Mouse (Mus musculus): ENCODE results near the gene Pllp. TPM values are rescaled to one million over a fixed set of nuclear protein-coding genes. Genes with fewer than 3 reads are reported as not detected.

The Pllp gene
- polyA plus RNA-seq (2017; shearing (Covaris generic)): 0.35 TPM

DNA sequence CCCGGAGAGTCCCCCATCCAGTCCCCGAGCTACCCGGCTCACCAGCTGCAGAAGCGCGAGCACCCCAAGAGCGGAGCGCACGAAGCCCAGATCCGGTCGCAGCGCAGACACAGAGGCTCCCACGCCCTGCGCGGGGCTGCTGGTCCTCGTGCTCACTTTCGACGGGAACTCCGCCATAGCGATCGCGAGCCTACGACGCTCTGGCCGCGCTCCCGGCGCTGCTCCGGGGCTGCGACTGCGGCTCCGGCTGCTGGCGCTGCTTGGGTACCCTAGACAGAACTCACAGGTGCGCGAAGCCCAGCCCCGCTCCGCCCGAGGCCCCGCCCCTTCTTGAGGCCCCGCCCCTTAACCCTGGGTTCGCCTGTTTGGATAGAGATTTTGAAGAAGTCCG, at the start of gene Pllp:
Gene Pllp (minus strand): TSS at position 285 of the 391 bp plus-strand sequence.

DNA sequence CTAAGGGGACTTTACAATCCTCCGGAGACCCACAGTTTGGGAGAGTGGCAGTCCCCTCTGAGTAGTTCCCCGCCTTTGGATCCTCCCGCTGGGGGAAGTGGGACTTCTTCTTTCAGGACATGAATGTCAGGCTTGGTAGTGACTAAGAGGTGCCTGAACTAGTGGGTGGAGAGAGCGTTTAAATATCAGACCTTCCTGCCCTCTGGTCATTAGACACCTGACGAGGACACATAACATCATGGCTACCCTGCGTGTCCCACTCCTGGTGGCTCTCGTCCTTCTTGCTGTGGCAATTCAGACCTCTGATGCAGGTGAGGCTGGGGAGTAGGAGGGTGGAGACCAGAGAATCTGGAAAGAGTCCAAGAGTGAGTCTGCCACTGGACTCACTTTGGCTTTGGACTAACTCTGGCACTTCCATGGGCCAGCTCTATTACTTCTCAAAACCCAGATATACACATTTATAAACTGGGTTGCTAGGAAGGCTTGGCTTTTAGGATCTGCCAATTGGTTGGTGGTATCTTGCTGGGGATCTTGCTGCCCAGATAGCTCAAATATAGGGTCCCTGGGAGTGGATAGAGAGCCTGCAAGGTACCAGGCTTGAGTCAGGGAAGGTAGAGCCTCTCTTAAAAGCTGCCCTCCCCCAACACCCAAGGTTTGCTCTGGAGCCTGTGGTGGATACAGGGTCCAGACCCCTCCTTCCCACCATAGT, 49.6 kb upstream of the Pllp start, which contains the start of gene Ccl22:
Gene Ccl22 (plus strand): TSS at position 115 of the 709 bp plus-strand sequence.

DNA sequence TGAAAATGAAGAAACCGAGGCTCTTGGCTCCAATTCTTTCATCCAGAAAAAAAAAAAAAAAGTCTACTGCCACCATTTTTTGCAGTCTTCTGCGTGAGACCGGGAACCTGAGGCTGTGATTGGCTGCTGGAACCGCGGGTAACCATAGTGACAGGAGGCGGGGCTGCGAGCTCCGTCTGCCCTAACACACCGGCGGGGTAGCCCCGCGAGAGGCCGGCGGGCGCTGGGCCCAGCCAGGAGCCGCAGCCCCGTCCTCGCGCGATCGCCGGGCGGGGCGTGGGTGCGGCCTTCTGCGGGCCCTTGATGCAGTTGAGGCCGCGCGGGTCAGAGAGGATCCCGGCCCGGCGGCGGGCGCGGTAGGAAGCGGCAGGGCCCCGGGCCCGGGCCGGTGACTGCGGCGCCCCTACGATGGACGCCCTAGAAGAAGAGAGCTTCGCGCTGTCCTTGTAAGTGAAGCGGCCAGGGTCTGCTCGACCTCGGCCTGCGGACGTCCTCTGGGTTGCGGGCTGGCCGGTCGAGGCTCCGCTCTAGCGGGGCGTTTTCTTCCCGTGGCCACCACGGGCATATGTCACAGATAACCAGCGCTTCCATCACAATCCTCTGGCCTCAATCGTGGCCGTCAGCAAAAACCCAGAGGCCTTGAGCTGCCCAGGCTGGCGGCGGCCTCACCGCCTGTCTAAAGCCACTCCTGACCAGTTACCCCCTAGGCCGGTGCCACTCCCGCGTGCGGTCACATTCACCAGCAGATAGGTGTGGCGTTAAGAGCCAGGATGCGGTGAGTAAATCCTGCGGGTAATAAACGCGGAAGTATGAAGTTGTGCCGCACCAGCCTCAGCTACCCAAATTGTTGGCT, 29.4 kb downstream of the Pllp start, which contains the start of gene Arl2bp:
Gene Arl2bp (plus strand): TSS at position 145 of the 853 bp plus-strand sequence.

Other genes starting within 250 kb of the Pllp start
- gene Cpne2, start 163.3 kb downstream of the Pllp start, polyA plus RNA-seq (2017; shearing (Covaris generic)): not detected
- 77.4 TPM for gene Rspry1, start 94.3 kb downstream of the Pllp start, polyA plus RNA-seq (2017; shearing (Covaris generic))
- 94.1 TPM for gene Fam192a, start 94.3 kb downstream of the Pllp start, polyA plus RNA-seq (2017; shearing (Covaris generic))
- gene Arl2bp, start 29.7 kb downstream of the Pllp start, polyA plus RNA-seq (2017; shearing (Covaris generic)): 26.9 TPM
- not detected for gene Ccl22, start 49.3 kb upstream of the Pllp start, polyA plus RNA-seq (2017; shearing (Covaris generic))
- gene Cx3cl1, start 75.7 kb upstream of the Pllp start, polyA plus RNA-seq (2017; shearing (Covaris generic)): 0.37 TPM
- not detected for gene Ccl17, start 114.2 kb upstream of the Pllp start, polyA plus RNA-seq (2017; shearing (Covaris generic))
- gene Coq9, start 142.0 kb upstream of the Pllp start, polyA plus RNA-seq (2017; shearing (Covaris generic)): 72.7 TPM
- gene Ciapin1, start 142.1 kb upstream of the Pllp start, polyA plus RNA-seq (2017; shearing (Covaris generic)): 104 TPM
- 127 TPM for gene Polr2c, start 161.2 kb upstream of the Pllp start, polyA plus RNA-seq (2017; shearing (Covaris generic))
- 2.8 TPM for gene Dok4, start 180.1 kb upstream of the Pllp start, polyA plus RNA-seq (2017; shearing (Covaris generic))
- gene Ccdc102a, start 221.8 kb upstream of the Pllp start, polyA plus RNA-seq (2017; shearing (Covaris generic)): 0.11 TPM
- gene Adgrg5, start 227.4 kb upstream of the Pllp start, polyA plus RNA-seq (2017; shearing (Covaris generic)): 2.6 TPM

All from CD4-positive, CD25-positive, alpha-beta regulatory T cell, adult 9 weeks (primary cell).